Mouse (Mus musculus) myocyte (in vitro differentiated cells): ENCODE data around the gene Spert. TPM values are rescaled to one million over a fixed set of nuclear protein-coding genes. Genes with fewer than 3 reads are reported as not detected.

Source experiments
- H3K27me3 ChIP-seq: one replicate; pipeline ENCODE4 v1.6.1; 2011; ENCODE audit not compliant: control insufficient read depth, insufficient read depth, insufficient read length
- H3K36me3 ChIP-seq: one replicate; pipeline ENCODE4 v1.6.1; 2011; ENCODE audit not compliant: control insufficient read depth, insufficient read depth
- H3K4me2 ChIP-seq: one replicate; pipeline ENCODE4 v1.6.1; 2011; ENCODE audit warnings: low read depth, control low read depth
- H3K4me3 ChIP-seq: one replicate; pipeline ENCODE4 v1.5.1; 2011; ENCODE audit warnings: mild to moderate bottlenecking, control low read depth, moderate library complexity
- H3K79me2 ChIP-seq: one replicate; pipeline ENCODE4 v1.6.1; 2011; ENCODE audit not compliant: control insufficient read depth, insufficient read depth
- H3ac ChIP-seq: one replicate; pipeline ENCODE4 v1.6.1; 2011; ENCODE audit not compliant: control insufficient read depth, insufficient read length
- CEBPB ChIP-seq: IDR thresholded peaks from 2 replicates; pipeline ENCODE4 v1.6.1; 2011; ENCODE audit warnings: mild to moderate bottlenecking, moderate library complexity; ENCODE audit not compliant: poor library complexity, insufficient read depth, severe bottlenecking
- E2F4 ChIP-seq: IDR thresholded peaks from one replicate; pipeline ENCODE4 v1.6.1; 2011; ENCODE audit warnings: mild to moderate bottlenecking, control low read depth, moderate library complexity; ENCODE audit not compliant: insufficient read depth
- MAX ChIP-seq: IDR thresholded peaks from one replicate; pipeline ENCODE4 v1.6.1; 2011; ENCODE audit warnings: low read depth, mild to moderate bottlenecking, control low read depth
- MYOD1 ChIP-seq, 3 experiments: IDR thresholded peaks; one replicate each; pipeline ENCODE4 v1.6.1; 2011; ENCODE audit warnings: control low read depth in 2 of 3, low read depth in 2 of 3, mild to moderate bottlenecking in 2 of 3, moderate library complexity in 1 of 3; ENCODE audit not compliant: insufficient read length in 2 of 3, control insufficient read depth in 1 of 3
- MYOG ChIP-seq, 3 experiments: IDR thresholded peaks; one replicate each; pipeline ENCODE4 v1.6.1; 2011; ENCODE audit warnings: control low read depth in 2 of 3, low read depth in 2 of 3, mild to moderate bottlenecking in 2 of 3; ENCODE audit not compliant: insufficient read length in 2 of 3, control insufficient read depth in 1 of 3, insufficient read depth in 1 of 3
- POLR2A ChIP-seq: IDR thresholded peaks from one replicate; pipeline ENCODE4 v1.6.1; 2011; ENCODE audit warnings: low read depth, mild to moderate bottlenecking, control low read depth, moderate library complexity; ENCODE audit not compliant: insufficient read length
- POLR2AphosphoS2 ChIP-seq: IDR thresholded peaks from one replicate; pipeline ENCODE4 v1.6.1; 2011; ENCODE audit warnings: low read depth, control low read depth; ENCODE audit not compliant: insufficient read length
- REST ChIP-seq: IDR thresholded peaks from one replicate; pipeline ENCODE4 v1.6.1; 2011; ENCODE audit warnings: mild to moderate bottlenecking, control low read depth, moderate library complexity; ENCODE audit not compliant: insufficient read depth, insufficient read length
- SRF ChIP-seq: IDR thresholded peaks from one replicate; pipeline ENCODE4 v1.6.1; 2011; ENCODE audit warnings: low read depth; ENCODE audit not compliant: control insufficient read depth, insufficient read length
- TCF12 ChIP-seq: IDR thresholded peaks from one replicate; pipeline ENCODE4 v1.6.1; 2011; ENCODE audit warnings: mild to moderate bottlenecking, control low read depth; ENCODE audit not compliant: poor library complexity, insufficient read depth, severe bottlenecking
- TCF3 ChIP-seq: IDR thresholded peaks from one replicate; pipeline ENCODE4 v1.6.1; 2011; ENCODE audit warnings: low read depth, control low read depth; ENCODE audit not compliant: insufficient read length
- USF1 ChIP-seq: IDR thresholded peaks from one replicate; pipeline ENCODE4 v1.6.1; 2011; ENCODE audit warnings: low read depth, mild to moderate bottlenecking, control low read depth, moderate library complexity
- polyA plus RNA-seq: library from polyadenylated mRNA; unstranded; fragments of >200 nt; fragmentation: generic; extraction: Trizol; gene quantifications from one replicate; pipeline ENCODE4 v1.2.1, GENCODE M21; 2012; ENCODE audit warnings: missing spikeins

The Spert gene
- polyA plus RNA-seq, 1 experiment, result not detected

- H3K4me3 ChIP-seq, result no peak overlapping the region
- no peaks in the 10 kb centered on the region for H3K36me3 ChIP-seq
- TF ChIP-seq TCF12 (no peak), POLR2AphosphoS2 (no peak), TCF3 (no peak), E2F4 (no peak), POLR2A (no peak), USF1 (no peak), MAX (no peak), MYOG (IDR thresholded peaks at IDR 0.05; ENCODE audit: control insufficient read depth in 1 of 3, insufficient read depth in 1 of 3, insufficient read length in 2 of 3, low read depth in 2 of 3) (no peak), REST (no peak), CEBPB (no peak), SRF (no peak), MYOD1 (IDR thresholded peaks at IDR 0.05; ENCODE audit: control insufficient read depth in 1 of 3, insufficient read length in 2 of 3, low read depth in 2 of 3) (no peak)
Observed at GRCm38 (mm10) chr14:75541731-75542130, 51.2 kb downstream of the Spert start.

GRCm38 (mm10) chr14:75540996-75541350 lies 51.9 kb downstream of the Spert start:
- no peaks in the 10 kb centered on the region for H3K36me3 ChIP-seq
- H3ac ChIP-seq, result no peak overlapping the region
- H3K79me2 ChIP-seq, result no peaks in the 10 kb centered on the region
- peaks cover 29% of the 10 kb centered on the region for H3K27me3 ChIP-seq
- no peak overlapping the region for H3K4me3 ChIP-seq
- no peak overlapping the region for H3K4me2 ChIP-seq
- TF ChIP-seq POLR2AphosphoS2, result no peak
- TF ChIP-seq TCF3, result no peak
- no peak for TF ChIP-seq POLR2A
- no peak for TF ChIP-seq REST
- TF ChIP-seq USF1, result no peak
- TF ChIP-seq MYOG (IDR thresholded peaks at IDR 0.05; ENCODE audit: control insufficient read depth in 1 of 3, insufficient read depth in 1 of 3, insufficient read length in 2 of 3, low read depth in 2 of 3), result no peak
- no peak for TF ChIP-seq CEBPB
- TF ChIP-seq MAX, result no peak
- no peak for TF ChIP-seq SRF
- no peak for TF ChIP-seq E2F4
- TF ChIP-seq MYOD1 (IDR thresholded peaks at IDR 0.05; ENCODE audit: control insufficient read depth in 1 of 3, insufficient read length in 2 of 3, low read depth in 2 of 3), result no peak
- no peak for TF ChIP-seq TCF12

More at GRCm38 (mm10) chr14:75541731-75542130, 51.2 kb downstream of the Spert start:
- H3ac ChIP-seq, result no peak overlapping the region
- H3K4me2 ChIP-seq, result no peak overlapping the region
- H3K27me3 ChIP-seq, result peaks cover 22% of the 10 kb centered on the region
- no peaks in the 10 kb centered on the region for H3K79me2 ChIP-seq

- Histone ChIP-seq H3K27me3 (peaks cover 30% of the 10 kb centered on the region), H3K4me2 (no peak overlapping the region), H3K36me3 (no peaks in the 10 kb centered on the region), H3K4me3 (no peak overlapping the region), H3K79me2 (no peaks in the 10 kb centered on the region), H3ac (no peak overlapping the region)
- TF ChIP-seq TCF3 (no peak), TCF12 (no peak), USF1 (no peak), MYOD1 (IDR thresholded peaks at IDR 0.05; ENCODE audit: control insufficient read depth in 1 of 3, insufficient read length in 2 of 3, low read depth in 2 of 3) (no peak), E2F4 (no peak), REST (no peak), SRF (no peak), POLR2AphosphoS2 (no peak), MAX (no peak), POLR2A (no peak), MYOG (IDR thresholded peaks at IDR 0.05; ENCODE audit: control insufficient read depth in 1 of 3, insufficient read depth in 1 of 3, insufficient read length in 2 of 3, low read depth in 2 of 3) (no peak), CEBPB (no peak)
Observed at GRCm38 (mm10) chr14:75540216-75540995, 52.5 kb downstream of the Spert start.

- Histone ChIP-seq H3K4me3 (no peak overlapping the region), H3K79me2 (no peaks in the 10 kb centered on the region), H3K27me3 (peaks cover 26% of the 10 kb centered on the region), H3K36me3 (no peaks in the 10 kb centered on the region), H3K4me2 (no peak overlapping the region), H3ac (no peak overlapping the region)
- TF ChIP-seq MAX (no peak), POLR2A (no peak), E2F4 (no peak), SRF (no peak), USF1 (no peak), TCF12 (no peak)
Observed at GRCm38 (mm10) chr14:75539205-75539604, 53.7 kb downstream of the Spert start.

Other genes starting within 250 kb of the Spert start
- not detected for gene Siah3, start 137.1 kb downstream of the Spert start, polyA plus RNA-seq
- not detected for gene Erich6b, start 49.1 kb upstream of the Spert start, polyA plus RNA-seq
- gene Cog3, start 161.4 kb upstream of the Spert start, polyA plus RNA-seq, result 7.7 TPM
- gene Slc25a30, start 193.9 kb upstream of the Spert start, polyA plus RNA-seq, result 13.0 TPM